ENCODE assay signal across 17 mouse cellular contexts in the genomic region with DNA sequence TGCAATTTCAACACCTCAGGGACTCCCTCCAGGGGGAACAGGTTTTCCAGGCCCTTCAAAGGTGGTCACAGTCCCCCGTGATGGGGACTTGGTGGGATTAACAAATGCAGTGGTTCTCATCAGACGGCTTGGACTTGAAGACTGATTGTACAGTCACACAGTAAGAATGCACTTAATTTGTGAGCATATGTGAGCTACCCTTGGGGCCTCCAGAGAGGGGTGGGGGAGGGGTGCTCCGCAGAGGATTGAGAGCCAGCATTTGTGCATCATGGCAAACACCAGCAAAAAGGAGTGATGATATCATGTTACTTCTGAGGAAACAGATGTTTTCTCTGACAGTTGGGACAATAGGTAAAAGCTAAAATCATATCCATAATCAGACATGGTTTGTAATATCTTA. TPM values are rescaled to one million over a fixed set of nuclear protein-coding genes. Genes with fewer than 3 reads are reported as not detected.
DNase-seq lines count a peak whose midpoint lies in the region; ATAC-seq lines count a peak whose summit lies in the region.
"Had no signal": no experiment of that assay in that cellular context is flagged by ENCODE, and none has a peak within 500 bp of the region (broad histone marks: within the 10 kb centered on the region; RNA-seq: fewer than 3 reads in every experiment).

No protein-coding gene starts in this region.

- no peaks in the 10 kb centered on the region for H3K4me1 ChIP-seq in forebrain, embryonic 14.5 days (ENCODE audit: control insufficient read depth, insufficient read depth, low read length)
- peaks cover 4% of the 10 kb centered on the region; the same call in 1 of the 2 replicates for H3K4me1 ChIP-seq in forebrain, embryonic 12.5 days
- H3K4me1 ChIP-seq: heart, embryonic 12.5 days; liver, embryonic 13.5 days; stomach, embryonic 15.5 days had no signal

- WGBS in forebrain, embryonic 14.5 days = 35% methylated on average over 3 of the region's 3 CpGs
- 56% methylated on average over 3 of the region's 3 CpGs for WGBS in forebrain, embryonic 12.5 days

- ATAC-seq in forebrain, embryonic 14.5 days = peak; percentile 42; the same call in 1 of the 2 replicates
- ATAC-seq in forebrain, embryonic 12.5 days (ENCODE audit: low FRiP score) = no peak
- ATAC-seq: hindbrain, postnatal 0 days had no signal

- H3K9ac ChIP-seq in forebrain, embryonic 14.5 days (ENCODE audit: low read length) = no peak overlapping the region
- H3K9ac ChIP-seq in forebrain, embryonic 12.5 days = no peak overlapping the region
- H3K9ac ChIP-seq: heart, embryonic 12.5 days; liver, embryonic 13.5 days; lung, embryonic 15.5 days; stomach, embryonic 15.5 days had no signal

- no peaks in the 10 kb centered on the region for H3K36me3 ChIP-seq in forebrain, embryonic 14.5 days (ENCODE audit: control insufficient read depth, insufficient read depth, low read length)
- no peaks in the 10 kb centered on the region for H3K36me3 ChIP-seq in forebrain, embryonic 12.5 days (replicated peaks)
- H3K36me3 ChIP-seq: heart, embryonic 12.5 days; liver, embryonic 13.5 days; lung, embryonic 15.5 days; stomach, embryonic 15.5 days had no signal

- H3K27me3 ChIP-seq in forebrain, embryonic 14.5 days (replicated peaks; ENCODE audit: control insufficient read depth, insufficient read depth, low read length) = no peaks in the 10 kb centered on the region
- H3K27me3 ChIP-seq in forebrain, embryonic 12.5 days = no peaks in the 10 kb centered on the region
- H3K27me3 ChIP-seq: heart, embryonic 12.5 days; liver, embryonic 13.5 days; lung, embryonic 15.5 days; stomach, embryonic 15.5 days had no signal

- peak; percentile 35 for DNase-seq in forebrain, embryonic 14.5 days (ENCODE audit: low spot score)
- DNase-seq in thymus, postnatal 25 days = peak; percentile 2
- DNase-seq in thymus, adult 18-20 months = no peak
- peak; percentile 60 for DNase-seq in forelimb bud, embryonic 11.5 days (ENCODE audit: low read depth, low spot score)
- DNase-seq in lung, postnatal 14 days = no peak
- DNase-seq in layer of hippocampus, postnatal 10 days (ENCODE audit: low spot score in 2 of 2) = no peak
- DNase-seq: adrenal gland, postnatal 14 days; cerebellum, adult 18-20 months; kidney, adult 11 months; kidney, postnatal 25 days; liver, embryonic 13.5 days; right cerebral cortex, postnatal 14 days had no signal

- H3K9me3 ChIP-seq in forebrain, embryonic 14.5 days (replicated peaks; ENCODE audit: control insufficient read depth, low read length) = peaks cover 3% of the 10 kb centered on the region; the same call in 1 of the 2 replicates
- H3K9me3 ChIP-seq in forebrain, embryonic 12.5 days = no peaks in the 10 kb centered on the region
- H3K9me3 ChIP-seq: liver, embryonic 13.5 days; lung, embryonic 15.5 days; stomach, embryonic 15.5 days had no signal

- no peak overlapping the region for H3K4me3 ChIP-seq in forebrain, embryonic 14.5 days (ENCODE audit: low read depth, low read length)
- no peak overlapping the region for H3K4me3 ChIP-seq in forebrain, embryonic 12.5 days (replicated peaks)
- H3K4me3 ChIP-seq: heart, embryonic 12.5 days; liver, embryonic 13.5 days; lung, embryonic 15.5 days; stomach, embryonic 15.5 days had no signal

- H3K4me2 ChIP-seq in forebrain, embryonic 14.5 days (ENCODE audit: low read length) = no peak overlapping the region
- no peak overlapping the region for H3K4me2 ChIP-seq in forebrain, embryonic 12.5 days
- H3K4me2 ChIP-seq: heart, embryonic 12.5 days; liver, embryonic 13.5 days; lung, embryonic 15.5 days; stomach, embryonic 15.5 days had no signal

- no peak overlapping the region for H3K27ac ChIP-seq in forebrain, embryonic 14.5 days (ENCODE audit: low read depth, low read length)
- H3K27ac ChIP-seq in forebrain, embryonic 12.5 days = no peak overlapping the region
- H3K27ac ChIP-seq: hindbrain, postnatal 0 days; liver, embryonic 13.5 days; lung, embryonic 15.5 days; stomach, embryonic 15.5 days had no signal

RNA-seq across cellular contexts. Expression of a gene that starts 59.2 kb away (rescaled TPM):
- polyA plus RNA-seq in forebrain, embryonic 14.5 days (2014; fragmentation: Nextera tagmentation; extraction: Ambion mirVana) = 57.2 and 90.7 TPM in 2 replicates
- polyA plus RNA-seq in forebrain, embryonic 12.5 days (2016; fragmentation: Nextera tagmentation; extraction: Ambion mirVana) = 60.0 and 65.2 TPM in 2 replicates
- total RNA-seq in layer of hippocampus, postnatal 10 days (2021) = 100 to 1,000 TPM; 150 to 169 TPM

Comparison
In these comparisons a context has a peak if more than half of its experiments do, and no peak if none do; other contexts are left out.
1. DNase-seq: peak in forebrain, embryonic 14.5 days (single experiment), thymus, postnatal 25 days (single experiment) and forelimb bud, embryonic 11.5 days (single experiment); none in thymus, adult 18-20 months (0 of 2), lung, postnatal 14 days (single experiment) and layer of hippocampus, postnatal 10 days (0 of 2).